Mouse (Mus musculus) retina, adult 2 months (tissue): ENCODE results near the gene Mrps6.
A peak's percentile ranks its signal among the peaks of the same experiment; 100 is the strongest.

Experiments
- DNase-seq: peaks from one replicate; pipeline ENCODE4 v3.0.0-alpha.2; 2012; ENCODE audit warnings: low read depth, low spot score

Gene Mrps6

GRCm38 (mm10) chr16:92120899-92121531 is 62.9 kb downstream of the Mrps6 start:
- no peak for DNase-seq

GRCm38 (mm10) chr16:92127226-92127625 is 69.2 kb downstream of the Mrps6 start:
- no peak for DNase-seq

GRCm38 (mm10) chr16:92127666-92128065 is 69.6 kb downstream of the Mrps6 start:
- no peak for DNase-seq

GRCm38 (mm10) chr16:92129843-92130242 is 71.8 kb downstream of the Mrps6 start:
- no peak for DNase-seq

GRCm38 (mm10) chr16:92132511-92132910 is 74.4 kb downstream of the Mrps6 start:
- no peak for DNase-seq

GRCm38 (mm10) chr16:92134148-92134764 is 76.2 kb downstream of the Mrps6 start:
- DNase-seq: no peak

GRCm38 (mm10) chr16:92136275-92136674 is 78.2 kb downstream of the Mrps6 start:
- no peak for DNase-seq

GRCm38 (mm10) chr16:92139386-92140261 is 81.6 kb downstream of the Mrps6 start:
- no peak for DNase-seq

- no peak for DNase-seq
These were observed 82.3 kb downstream of the Mrps6 start for GRCm38 (mm10) chr16:92140328-92140727.

- DNase-seq: no peak
These were observed 83.0 kb downstream of the Mrps6 start for GRCm38 (mm10) chr16:92141021-92141420.

GRCm38 (mm10) chr16:92142426-92143012 is 84.4 kb downstream of the Mrps6 start:
- no peak for DNase-seq

GRCm38 (mm10) chr16:92147631-92148366 is 89.7 kb downstream of the Mrps6 start:
- DNase-seq: no peak

- DNase-seq: no peak
These were observed 90.3 kb downstream of the Mrps6 start for GRCm38 (mm10) chr16:92148367-92148728.

- DNase-seq: no peak
These were observed 92.9 kb downstream of the Mrps6 start for GRCm38 (mm10) chr16:92150975-92151374.

- no peak for DNase-seq
These were observed 100.0 kb downstream of the Mrps6 start for GRCm38 (mm10) chr16:92158021-92158455.

GRCm38 (mm10) chr16:92158461-92159091 is 100.5 kb downstream of the Mrps6 start:
- peak; percentile 13 for DNase-seq

- DNase-seq: no peak
These were observed 101.0 kb downstream of the Mrps6 start for GRCm38 (mm10) chr16:92159114-92159513.
